Mouse (Mus musculus) forelimb bud, embryonic 11.5 days (tissue): ENCODE measurements around the gene Unc45b.

Experiments used
- DNase-seq: peaks from one replicate; pipeline ENCODE4 v3.0.0-alpha.2; 2012; ENCODE audit warnings: low read depth, low spot score

Unc45b gene

GRCm38 (mm10) chr11:82910250-82910649, at the start of gene Unc45b:
Gene Unc45b (plus strand): TSS chr11:82910550.
- no peak for DNase-seq

GRCm38 (mm10) chr11:82860759-82861158, 49.6 kb upstream of the Unc45b start:
- DNase-seq = no peak

DNA sequence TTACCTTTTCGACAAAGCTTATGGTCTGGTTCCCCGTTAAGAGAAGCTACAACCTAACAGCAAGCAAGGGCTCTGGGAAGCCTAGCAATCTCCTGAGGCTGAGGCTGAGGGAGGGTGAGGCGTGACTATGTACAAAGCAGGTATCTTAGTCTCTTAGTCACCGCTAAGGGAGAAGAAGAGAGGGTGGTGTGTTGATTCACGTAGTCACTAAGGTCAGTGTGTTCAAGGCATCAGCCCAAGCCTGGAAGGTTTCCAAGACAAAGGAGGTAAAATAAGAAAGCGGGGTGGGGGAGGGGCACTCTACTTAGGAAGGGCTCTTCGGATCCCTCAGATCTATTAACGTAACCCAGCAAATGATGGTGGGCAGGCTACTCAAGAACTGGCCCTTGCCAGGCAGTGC, 48.8 kb upstream of the Unc45b start:
- no peak for DNase-seq

- no peak for DNase-seq
These were observed 47.7 kb upstream of the Unc45b start for GRCm38 (mm10) chr11:82862638-82863037.

- DNase-seq = no peak
These were observed 47.3 kb upstream of the Unc45b start for GRCm38 (mm10) chr11:82863059-82863458.

- DNase-seq = no peak
These were observed 46.8 kb upstream of the Unc45b start for GRCm38 (mm10) chr11:82863488-82863931.

GRCm38 (mm10) chr11:82865957-82866356, 44.4 kb upstream of the Unc45b start:
- DNase-seq = no peak

GRCm38 (mm10) chr11:82866850-82867564, 43.3 kb upstream of the Unc45b start:
- DNase-seq = no peak

DNA sequence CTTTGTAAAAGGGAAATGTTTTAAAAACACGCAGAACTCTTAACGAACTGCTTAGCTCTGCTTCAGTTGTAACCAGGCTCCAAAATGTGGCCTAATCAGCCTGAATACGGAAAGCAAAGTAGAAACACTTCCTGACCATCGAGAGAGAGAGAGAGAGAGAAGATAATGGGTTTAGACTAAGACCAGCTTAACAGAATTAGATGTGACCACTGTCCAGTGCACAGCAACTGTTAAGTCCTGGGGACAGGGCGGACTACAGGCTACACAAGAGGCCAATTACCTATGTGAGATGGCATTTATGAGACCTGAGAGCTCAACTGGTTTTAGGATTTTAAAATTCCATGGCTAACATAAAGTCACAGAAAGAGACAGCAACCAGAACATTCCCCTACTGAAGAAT, 42.4 kb upstream of the Unc45b start:
- no peak for DNase-seq

GRCm38 (mm10) chr11:82869506-82870172, 40.7 kb upstream of the Unc45b start:
- no peak for DNase-seq

DNA sequence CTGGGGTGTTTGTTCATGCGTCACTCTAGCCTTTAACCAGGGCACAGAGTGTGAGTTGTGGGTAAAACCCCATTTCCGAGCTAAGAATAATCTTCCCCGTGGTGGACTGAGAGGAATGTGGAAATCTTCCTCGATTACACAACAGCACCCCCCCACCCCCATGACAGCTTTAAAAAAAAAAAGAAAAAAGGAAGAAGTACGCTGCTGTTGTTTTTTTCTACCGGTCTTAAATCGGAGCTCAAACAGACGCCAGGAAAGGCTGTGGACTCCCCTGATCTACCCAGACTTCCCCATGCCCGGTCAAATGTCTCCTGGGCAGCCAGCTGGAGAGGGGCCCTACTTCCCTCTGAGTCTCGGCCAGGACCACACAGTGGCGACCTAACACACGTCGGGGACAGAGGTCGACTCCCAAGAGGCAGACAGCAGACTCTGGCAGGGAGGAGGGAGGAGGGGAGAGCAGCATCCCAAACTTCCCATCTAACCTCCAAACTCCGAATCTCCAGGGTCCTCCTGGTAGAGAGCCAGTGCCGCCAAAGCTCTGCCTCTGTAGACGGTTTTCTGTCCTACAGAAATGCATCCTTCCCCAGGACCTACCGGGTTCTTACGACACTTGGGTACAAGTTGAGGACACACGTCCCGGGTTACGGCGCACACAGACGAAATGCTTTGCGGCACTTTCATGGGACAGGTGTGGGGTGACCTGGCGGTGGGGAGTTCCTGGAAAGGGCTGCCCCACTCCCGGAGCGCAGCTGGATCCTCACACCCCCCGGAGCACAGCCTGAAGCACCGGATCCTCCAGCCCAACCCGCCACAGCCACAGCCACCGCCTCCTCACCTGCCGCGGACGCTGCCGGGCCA, 39.9 kb upstream of the Unc45b start:
- peak; percentile 28 for DNase-seq

- DNase-seq = peak; percentile 89
These were observed 39.3 kb upstream of the Unc45b start, which contains the start of gene Rffl for GRCm38 (mm10) chr11:82871031-82871446. Gene Rffl (minus strand): TSS chr11:82871210.

GRCm38 (mm10) chr11:82874924-82875323, 35.4 kb upstream of the Unc45b start:
- DNase-seq = no peak

- DNase-seq = no peak
These were observed 34.7 kb upstream of the Unc45b start for GRCm38 (mm10) chr11:82875631-82876030.

GRCm38 (mm10) chr11:82877726-82878344, 32.5 kb upstream of the Unc45b start:
- no peak for DNase-seq

GRCm38 (mm10) chr11:82883180-82883579, 27.2 kb upstream of the Unc45b start:
- DNase-seq = no peak

GRCm38 (mm10) chr11:82886559-82886958, 23.8 kb upstream of the Unc45b start:
- DNase-seq = no peak

- no peak for DNase-seq
These were observed 21.8 kb upstream of the Unc45b start for GRCm38 (mm10) chr11:82888491-82888946.

GRCm38 (mm10) chr11:82889524-82890341, 20.6 kb upstream of the Unc45b start:
- DNase-seq = peak; percentile 16

DNA sequence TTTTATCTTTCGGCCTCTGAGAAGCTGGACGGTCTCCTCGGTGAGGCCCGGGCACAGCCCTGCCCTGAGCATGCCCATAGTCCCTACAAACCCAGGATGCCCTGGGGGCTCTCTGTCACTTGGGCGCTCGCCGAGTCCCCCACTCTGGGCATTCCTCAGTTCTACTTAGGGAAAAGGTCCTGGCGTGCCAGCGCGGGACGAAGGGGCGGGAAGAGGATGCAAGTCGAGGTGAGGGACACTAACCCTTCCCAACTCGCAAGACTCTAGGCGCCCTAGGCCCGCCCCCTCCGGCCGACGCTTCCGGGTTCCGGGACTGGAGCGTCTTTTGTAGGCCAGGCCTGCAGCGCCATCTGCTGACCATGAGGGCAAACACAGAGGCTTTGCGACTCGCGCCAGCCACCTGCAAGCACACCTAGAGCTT, 20.0 kb upstream of the Unc45b start, which contains the start of gene Rad51d:
Rad51d (minus strand) TSS at position 273 of the 421 bp plus-strand sequence.
- DNase-seq = peak; percentile 90
